Mouse (Mus musculus) MEL (cell line): ENCODE data around the gene Ust. TPM values are rescaled to one million over a fixed set of nuclear protein-coding genes. Genes with fewer than 3 reads are reported as not detected.

ENCODE experiments used
- DNase-seq: peaks from one replicate; pipeline ENCODE4 v3.0.0; 2011; ENCODE audit warnings: low read depth, low spot score
- H3K27ac ChIP-seq: 2 replicates; pipeline ENCODE4 v1.5.1; 2012; ENCODE audit warnings: low read depth, mild to moderate bottlenecking, control low read depth, low read length, moderate library complexity; ENCODE audit not compliant: control insufficient read depth
- H3K27me3 ChIP-seq, 2 experiments: fragments of 150-350 bp in 1 of 2; sonication (generic) in 1 of 2; 2 replicates each; pipeline ENCODE4 v1.6.1; 2012; ENCODE audit warnings: low read length in 2 of 2, mild to moderate bottlenecking in 2 of 2, improper control_type of control experiment in 1 of 2, moderate library complexity in 1 of 2; ENCODE audit not compliant: insufficient read depth in 2 of 2, control insufficient read depth in 1 of 2
- H3K36me3 ChIP-seq, 2 experiments: 2 replicates each; pipeline ENCODE4 v1.6.1; 2012 to 2014; ENCODE audit warnings: low read length in 2 of 2, improper control_type of control experiment in 1 of 2, inconsistent platforms in 1 of 2, mild to moderate bottlenecking in 1 of 2; ENCODE audit not compliant: insufficient read depth in 2 of 2, control insufficient read depth in 1 of 2
- H3K4me1 ChIP-seq, 2 experiments: fragments of 150-350 bp in 1 of 2; sonication (generic) in 1 of 2; 2 replicates each; pipeline ENCODE4 v1.6.1; 2012; ENCODE audit warnings: low read length in 2 of 2, improper control_type of control experiment in 1 of 2, mild to moderate bottlenecking in 1 of 2; ENCODE audit not compliant: insufficient read depth in 2 of 2, control insufficient read depth in 1 of 2
- H3K4me3 ChIP-seq, 2 experiments: fragments of 150-350 bp in 1 of 2; sonication (generic) in 1 of 2; 2 replicates each; pipeline ENCODE4 v1.5.1; 2012; ENCODE audit warnings: low read depth in 2 of 2, low read length in 2 of 2, mild to moderate bottlenecking in 2 of 2, moderate library complexity in 2 of 2, control low read depth in 1 of 2, improper control_type of control experiment in 1 of 2; ENCODE audit not compliant: control insufficient read depth in 1 of 2, insufficient read depth in 1 of 2
- H3K79me2 ChIP-seq: 2 replicates; pipeline ENCODE4 v1.6.1; 2012; ENCODE audit warnings: mild to moderate bottlenecking, low read length, moderate library complexity; ENCODE audit not compliant: control insufficient read depth, poor library complexity, insufficient read depth
- H3K9ac ChIP-seq: 2 replicates; pipeline ENCODE4 v1.6.1; 2012; ENCODE audit warnings: low read depth, mild to moderate bottlenecking, control low read depth, low read length, moderate library complexity; ENCODE audit not compliant: control insufficient read depth, poor library complexity, severe bottlenecking
- H3K9me3 ChIP-seq: fragments of 150-350 bp; sonication (generic); replicated peaks from 2 replicates; pipeline ENCODE4 v1.6.1; 2012; ENCODE audit warnings: mild to moderate bottlenecking, low read length, improper control_type of control experiment, moderate library complexity; ENCODE audit not compliant: insufficient read depth
- BHLHE40 ChIP-seq: IDR thresholded peaks from 2 replicates; pipeline ENCODE4 v1.6.1; 2012; ENCODE audit warnings: low read depth, mild to moderate bottlenecking, inconsistent platforms, low read length, improper control_type of control experiment, borderline replicate concordance
- CHD1 ChIP-seq: IDR thresholded peaks from 2 replicates; pipeline ENCODE4 v1.6.1; 2012; ENCODE audit warnings: low read depth, mild to moderate bottlenecking, inconsistent platforms, low read length, improper control_type of control experiment
- CHD2 ChIP-seq: IDR thresholded peaks from 2 replicates; pipeline ENCODE4 v1.6.1; 2011; ENCODE audit warnings: low read length, improper control_type of control experiment
- CTCF ChIP-seq, 3 experiments: IDR thresholded peaks in 2 of 3; conservative IDR thresholded peaks in 1 of 3; 2 replicates each; pipeline ENCODE4 v1.5.1; 2011 to 2012; ENCODE audit warnings: low read length in 3 of 3, low read depth in 2 of 3, mild to moderate bottlenecking in 2 of 3, improper control_type of control experiment in 1 of 3, inconsistent platforms in 1 of 3, mixed read lengths in 1 of 3, moderate library complexity in 1 of 3; ENCODE audit not compliant: control insufficient read depth in 1 of 3, insufficient read depth in 1 of 3, poor library complexity in 1 of 3, severe bottlenecking in 1 of 3
- E2F4 ChIP-seq: IDR thresholded peaks from 2 replicates; pipeline ENCODE4 v1.6.1; 2011; ENCODE audit warnings: low read depth, low read length, improper control_type of control experiment, borderline replicate concordance
- EP300 ChIP-seq, 2 experiments: IDR thresholded peaks; 2 replicates each; pipeline ENCODE4 v1.6.1; 2011; ENCODE audit warnings: improper control_type of control experiment in 2 of 2, low read length in 2 of 2, low read depth in 1 of 2, mild to moderate bottlenecking in 1 of 2
- HCFC1 ChIP-seq: IDR thresholded peaks from 2 replicates; pipeline ENCODE4 v1.6.1; 2012; ENCODE audit warnings: low read depth, mild to moderate bottlenecking, inconsistent platforms, low read length, improper control_type of control experiment, moderate library complexity
- JUND ChIP-seq: IDR thresholded peaks from 2 replicates; pipeline ENCODE4 v1.6.1; 2011; ENCODE audit warnings: low read depth, mild to moderate bottlenecking, improper control_type of control experiment, low read length
- KAT2A ChIP-seq: conservative IDR thresholded peaks from 2 replicates; pipeline ENCODE4 v1.6.1; 2012; ENCODE audit warnings: low read depth, low read length, improper control_type of control experiment, inconsistent platforms
- MAFK ChIP-seq: IDR thresholded peaks from 2 replicates; pipeline ENCODE4 v1.6.1; 2011; ENCODE audit warnings: low read depth, mild to moderate bottlenecking, low read length, improper control_type of control experiment, borderline replicate concordance
- MEF2A ChIP-seq: IDR thresholded peaks from 2 replicates; pipeline ENCODE4 v1.6.1; 2014; ENCODE audit warnings: low read depth, mild to moderate bottlenecking, inconsistent platforms, low read length, improper control_type of control experiment; ENCODE audit not compliant: poor library complexity, insufficient replicate concordance, severe bottlenecking; ENCODE audit errors: extremely low read depth
- MXI1 ChIP-seq: IDR thresholded peaks from 2 replicates; pipeline ENCODE4 v1.6.1; 2011; ENCODE audit warnings: mild to moderate bottlenecking, low read depth, low read length, improper control_type of control experiment
- MYC ChIP-seq: IDR thresholded peaks from 2 replicates; pipeline ENCODE4 v1.6.1; 2011; ENCODE audit warnings: low read depth, mild to moderate bottlenecking, low read length, improper control_type of control experiment, moderate library complexity
- NELFE ChIP-seq: IDR thresholded peaks from 2 replicates; pipeline ENCODE4 v1.6.1; 2011; ENCODE audit warnings: low read depth, low read length, improper control_type of control experiment
- POLR2AphosphoS2 ChIP-seq: IDR thresholded peaks from 2 replicates; pipeline ENCODE4 v1.6.1; 2011; ENCODE audit warnings: low read length, improper control_type of control experiment
- SIN3A ChIP-seq: IDR thresholded peaks from 2 replicates; pipeline ENCODE4 v1.6.1; 2012; ENCODE audit warnings: low read length, improper control_type of control experiment, inconsistent platforms
- TBP ChIP-seq: IDR thresholded peaks from 2 replicates; pipeline ENCODE4 v1.8.0; 2011; ENCODE audit warnings: low read depth, low read length, improper control_type of control experiment
- TCF12 ChIP-seq: IDR thresholded peaks from 2 replicates; pipeline ENCODE4 v1.6.1; 2014; ENCODE audit warnings: low read depth, mild to moderate bottlenecking, inconsistent platforms, low read length, improper control_type of control experiment, moderate library complexity
- UBTF ChIP-seq: IDR thresholded peaks from 2 replicates; pipeline ENCODE4 v1.6.1; 2012; ENCODE audit warnings: low read depth, mild to moderate bottlenecking, inconsistent platforms, low read length, improper control_type of control experiment, moderate library complexity, borderline replicate concordance; ENCODE audit not compliant: insufficient read depth
- USF1 ChIP-seq: IDR thresholded peaks from 2 replicates; pipeline ENCODE4 v1.6.1; 2014; ENCODE audit warnings: low read depth, mild to moderate bottlenecking, inconsistent platforms, low read length, improper control_type of control experiment, moderate library complexity
- ZMIZ1 ChIP-seq: IDR thresholded peaks from 2 replicates; pipeline ENCODE4 v1.6.1; 2012; ENCODE audit warnings: low read depth, mild to moderate bottlenecking, inconsistent platforms, low read length, improper control_type of control experiment, moderate library complexity
- ZNF384 ChIP-seq: IDR thresholded peaks from 2 replicates; pipeline ENCODE4 v1.6.1; 2012; ENCODE audit warnings: low read depth, mild to moderate bottlenecking, inconsistent platforms, low read length, improper control_type of control experiment
- polyA plus RNA-seq, 2 experiments: library from polyadenylated mRNA; stranded (reverse) in 1 of 2; unstranded in 1 of 2; fragments of >175 nt in 1 of 2; fragments of >200 nt in 1 of 2; gene quantifications; 2 replicates each; pipeline versions ENCODE4 v1.2.1 to v1.2.4; 2012; ENCODE audit warnings: low replicate concordance in 2 of 2, low read depth in 1 of 2; ENCODE audit not compliant: insufficient read length in 2 of 2, insufficient read depth in 1 of 2, missing spikeins in 1 of 2
- total RNA-seq: library from RNA; depleted of rRNA; stranded (reverse); fragments of 300-350 nt; gene quantifications from 2 replicates; pipeline ENCODE4 v1.2.3, GENCODE M21; 2012

Ust gene
- total and polyA plus RNA-seq, 3 experiments: not detected

DNA sequence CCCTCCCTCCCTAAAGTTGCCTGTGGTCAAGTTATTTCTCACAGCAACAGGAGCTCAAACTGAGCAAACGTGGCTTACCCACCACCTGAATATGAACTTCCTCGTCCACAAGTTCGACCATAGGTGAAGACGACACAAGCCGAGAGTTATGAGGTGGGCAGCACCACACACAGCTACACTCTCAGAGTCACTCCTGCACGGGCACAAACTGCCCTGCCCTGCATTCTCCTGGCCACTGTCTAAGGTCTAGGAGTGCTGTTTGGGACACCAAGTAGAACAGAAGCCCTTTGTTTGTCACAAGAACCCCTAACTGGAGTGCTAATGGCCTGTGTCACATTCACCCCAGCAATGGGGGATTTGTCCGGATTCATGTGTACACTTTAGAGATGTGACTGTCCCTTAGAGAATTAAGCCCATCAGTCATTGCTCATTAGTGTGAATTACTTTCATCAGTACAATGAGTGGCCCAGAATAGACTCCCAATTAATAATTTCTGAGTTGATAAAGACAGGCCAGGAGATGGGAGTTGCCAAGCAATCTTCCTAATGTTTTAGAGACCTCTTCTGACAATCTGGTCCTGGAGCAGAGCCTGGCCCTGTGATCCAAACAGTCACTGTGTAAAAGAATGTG lies 2.3 kb upstream of the Ust start:
- Histone ChIP-seq H3K9me3 (no peaks in the 10 kb centered on the region), H3K36me3 (no peaks in the 10 kb centered on the region), H3K9ac (no peak overlapping the region), H3K4me1 (no peaks in the 10 kb centered on the region), H3K79me2 (no peaks in the 10 kb centered on the region), H3K27me3 (no peaks in the 10 kb centered on the region), H3K4me3 (no peak overlapping the region), H3K27ac (no peak overlapping the region)
- DNase-seq: no peak
- no peak for TF ChIP-seq TCF12

DNA sequence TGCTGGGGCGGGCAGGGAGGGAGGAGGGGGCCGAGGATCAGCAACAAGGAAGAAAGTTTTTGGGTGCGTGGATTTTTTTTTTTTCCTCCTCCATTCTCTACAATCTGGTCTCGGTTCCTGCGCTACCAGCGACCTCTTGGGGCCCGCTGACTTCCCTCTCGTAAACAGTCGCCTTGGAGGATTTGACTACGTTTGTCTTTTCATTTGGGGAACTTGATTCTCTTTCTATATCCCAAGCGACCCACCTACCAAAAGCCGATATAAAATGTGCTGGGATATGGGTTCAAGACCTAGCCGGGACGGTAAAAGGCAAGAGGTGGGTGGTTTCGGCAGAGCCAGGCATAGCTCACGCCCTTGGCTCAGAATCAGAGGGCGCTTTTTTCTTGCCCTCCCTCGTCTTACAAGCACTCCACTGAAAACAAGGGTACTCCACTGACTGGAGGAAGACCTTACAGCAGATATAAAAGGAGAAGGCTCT lies 428 bp upstream of the Ust start:
- Histone ChIP-seq H3K4me3 (no peak overlapping the region), H3K36me3 (no peaks in the 10 kb centered on the region), H3K4me1 (no peaks in the 10 kb centered on the region), H3K9me3 (no peaks in the 10 kb centered on the region), H3K27ac (no peak overlapping the region), H3K27me3 (no peaks in the 10 kb centered on the region), H3K9ac (no peak overlapping the region), H3K79me2 (no peaks in the 10 kb centered on the region)
- no peak for DNase-seq
- TF ChIP-seq CTCF (IDR thresholded peaks at IDR 0.05 in 2 of 3, conservative IDR thresholded peaks at IDR 0.05 in 1 of 3; ENCODE audit: control insufficient read depth in 1 of 3, insufficient read depth in 1 of 3, low read depth in 2 of 3, low read length in 3 of 3, poor library complexity in 1 of 3, severe bottlenecking in 1 of 3): no peak
- TF ChIP-seq TCF12: no peak
- no peak for TF ChIP-seq USF1
- TF ChIP-seq ZNF384: no peak
- TF ChIP-seq E2F4: no peak
- TF ChIP-seq SIN3A: no peak
- no peak for TF ChIP-seq POLR2AphosphoS2
- no peak for TF ChIP-seq EP300 (IDR thresholded peaks at IDR 0.05; ENCODE audit: low read depth in 1 of 2, low read length in 2 of 2)
- TF ChIP-seq KAT2A: no peak
- TF ChIP-seq TBP: no peak
- no peak for TF ChIP-seq MAFK
- TF ChIP-seq MEF2A: no peak
- no peak for TF ChIP-seq MYC

DNA sequence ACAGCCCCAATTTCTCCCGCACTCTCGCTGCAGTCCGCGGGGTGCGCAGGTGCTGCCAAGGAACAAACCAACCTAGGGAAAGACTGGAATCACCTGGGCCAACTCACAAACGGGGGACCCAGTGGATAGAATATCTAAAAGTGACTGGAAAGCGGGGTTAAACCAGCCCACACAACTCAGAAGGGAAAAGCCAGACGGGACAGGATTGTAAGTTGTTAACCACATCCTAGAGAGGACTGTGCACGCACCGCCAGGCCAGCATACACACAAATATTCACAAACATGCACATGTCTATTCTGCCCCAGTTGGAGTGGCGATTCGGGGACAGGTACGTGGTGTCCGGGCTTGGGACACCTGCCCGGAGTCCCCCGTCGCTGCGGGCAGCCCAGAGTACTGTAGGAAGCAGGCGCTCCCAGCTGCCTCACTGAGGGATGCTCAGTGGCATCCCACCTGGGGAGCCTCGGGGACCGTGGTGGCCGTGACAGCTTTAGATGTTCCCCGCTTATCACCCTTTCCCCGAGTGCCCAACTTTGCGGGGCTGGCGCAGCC lies 959 bp downstream of the Ust start:
- TF ChIP-seq CTCF (IDR thresholded peaks at IDR 0.05 in 2 of 3, conservative IDR thresholded peaks at IDR 0.05 in 1 of 3; ENCODE audit: control insufficient read depth in 1 of 3, insufficient read depth in 1 of 3, low read depth in 2 of 3, low read length in 3 of 3, poor library complexity in 1 of 3, severe bottlenecking in 1 of 3): no peak
- TF ChIP-seq KAT2A: no peak
- TF ChIP-seq ZMIZ1: no peak
- TF ChIP-seq MXI1: no peak
- no peak for TF ChIP-seq JUND
- TF ChIP-seq SIN3A: no peak
- TF ChIP-seq BHLHE40: no peak
- TF ChIP-seq MAFK: no peak
- TF ChIP-seq NELFE: no peak
- no peak for TF ChIP-seq CHD2
- TF ChIP-seq CHD1: no peak
- no peak for TF ChIP-seq UBTF
- no peak for TF ChIP-seq HCFC1
- Histone ChIP-seq H3K27ac (no peak overlapping the region), H3K4me1 (no peaks in the 10 kb centered on the region), H3K4me3 (no peak overlapping the region), H3K9me3 (no peaks in the 10 kb centered on the region), H3K9ac (no peak overlapping the region), H3K79me2 (no peaks in the 10 kb centered on the region), H3K36me3 (no peaks in the 10 kb centered on the region), H3K27me3 (no peaks in the 10 kb centered on the region)
- no peak for DNase-seq
